Mouse (Mus musculus) G1E (cell line): ENCODE measurements around the gene Dysf.

Source experiments
- CTCF ChIP-seq: IDR thresholded peaks from 2 replicates; pipeline ENCODE4 v1.5.1; 2012; ENCODE audit warnings: low read depth, low read length, inconsistent platforms, mixed read lengths
- GATA1 ChIP-seq: IDR thresholded peaks from 2 replicates; pipeline ENCODE4 v1.6.1; 2012; ENCODE audit warnings: borderline replicate concordance, low read length, inconsistent platforms, mixed read lengths
- GATA2 ChIP-seq: IDR thresholded peaks from 2 replicates; pipeline ENCODE4 v1.6.1; 2012; ENCODE audit warnings: low read depth, low read length, inconsistent platforms, borderline replicate concordance
- POLR2AphosphoS5 ChIP-seq: IDR thresholded peaks from 2 replicates; pipeline ENCODE4 v1.6.1; 2012; ENCODE audit warnings: low read depth, low read length, inconsistent platforms; ENCODE audit not compliant: insufficient replicate concordance
- TAL1 ChIP-seq: conservative IDR thresholded peaks from 2 replicates; pipeline ENCODE4 v1.6.1; 2012; ENCODE audit warnings: low read depth, low read length, inconsistent platforms, mixed read lengths

DNA sequence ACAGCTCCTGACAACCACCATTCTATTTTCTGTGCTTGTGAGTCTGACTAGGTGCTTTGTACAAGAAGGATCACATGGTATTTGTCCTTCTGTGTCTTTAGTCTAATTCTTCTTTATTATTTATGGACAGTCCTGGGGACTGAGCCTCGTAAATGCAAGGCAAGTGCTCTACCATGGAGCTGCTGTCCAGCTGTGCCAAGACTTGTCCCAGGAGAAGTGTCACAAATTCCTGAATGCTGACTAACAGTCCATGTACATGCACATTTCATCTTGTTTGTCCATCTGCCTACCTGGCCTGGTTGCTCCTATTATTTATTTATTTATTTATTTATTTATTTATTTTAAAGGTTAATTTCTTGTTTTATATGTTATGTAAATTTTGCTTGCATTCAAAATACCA is 47.2 kb downstream of the Dysf start:
- TF ChIP-seq POLR2AphosphoS5, result no peak
- no peak for TF ChIP-seq CTCF
- TF ChIP-seq TAL1, result no peak
- no peak for TF ChIP-seq GATA1
- TF ChIP-seq GATA2, result no peak
